Mouse (Mus musculus) gastrocnemius, adult 18-20 months (tissue): ENCODE data around the gene Olfr59. TPM values are rescaled to one million over a fixed set of nuclear protein-coding genes. Genes with fewer than 3 reads are reported as not detected.

Source experiments
- DNase-seq: peaks from one replicate; pipeline ENCODE4 v3.0.0; 2021; ENCODE audit warnings: low spot score
- long read RNA-seq, 2 experiments: library from polyadenylated mRNA; stranded (forward); transcript quantifications; one replicate each; pipeline ENCODE4 v2.0.0; 2021
- total RNA-seq, 2 experiments: library from RNA; stranded (reverse); gene quantifications; 2 replicates each; pipeline ENCODE4 v1.2.3; 2021

The Olfr59 gene
- not detected for total RNA-seq
- long read RNA-seq, experiment 1 = 0 reads
- long read RNA-seq, experiment 2 = 0 reads

DNA sequence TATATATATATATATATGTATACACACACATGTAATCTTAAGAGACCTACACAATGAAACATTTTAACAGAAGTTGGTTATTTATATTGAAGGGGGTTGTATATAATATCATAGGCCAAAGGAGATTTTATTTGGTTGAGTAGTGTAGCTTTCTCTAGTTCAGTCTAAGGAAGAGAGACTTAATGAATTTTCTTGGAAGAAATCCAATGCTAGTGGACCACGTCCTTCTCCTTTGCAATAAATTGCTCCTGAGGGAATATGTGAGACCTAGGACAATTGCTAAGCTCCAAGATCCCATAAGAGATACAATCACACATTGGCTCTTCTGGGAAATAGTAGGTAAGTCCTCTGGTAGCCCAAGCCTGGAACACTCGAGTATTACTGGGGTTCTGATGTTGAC lies at the start of gene Olfr59:
Gene Olfr59, plus strand, starts transcription at position 301 of the 400 bp plus-strand sequence.
- DNase-seq = no peak

DNA sequence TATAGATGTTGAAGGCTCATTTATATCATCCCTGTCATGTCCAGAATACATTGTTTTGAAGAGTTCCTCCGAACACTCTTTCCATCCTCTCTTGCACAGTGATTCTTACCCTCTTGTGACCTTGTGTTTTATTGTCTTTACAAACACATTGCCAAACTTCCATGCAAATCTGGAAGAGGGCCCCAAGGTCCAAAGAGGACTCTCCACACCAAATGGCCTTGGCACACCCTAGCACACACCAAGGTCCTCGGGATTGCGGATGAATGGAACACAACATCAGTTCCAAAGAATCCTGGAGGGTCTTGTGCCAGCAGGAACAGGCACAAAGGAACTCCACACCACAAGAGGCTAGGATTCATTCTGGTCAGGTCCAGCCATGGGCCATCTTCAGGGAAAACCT lies 42.3 kb upstream of the Olfr59 start:
- no peak for DNase-seq

DNA sequence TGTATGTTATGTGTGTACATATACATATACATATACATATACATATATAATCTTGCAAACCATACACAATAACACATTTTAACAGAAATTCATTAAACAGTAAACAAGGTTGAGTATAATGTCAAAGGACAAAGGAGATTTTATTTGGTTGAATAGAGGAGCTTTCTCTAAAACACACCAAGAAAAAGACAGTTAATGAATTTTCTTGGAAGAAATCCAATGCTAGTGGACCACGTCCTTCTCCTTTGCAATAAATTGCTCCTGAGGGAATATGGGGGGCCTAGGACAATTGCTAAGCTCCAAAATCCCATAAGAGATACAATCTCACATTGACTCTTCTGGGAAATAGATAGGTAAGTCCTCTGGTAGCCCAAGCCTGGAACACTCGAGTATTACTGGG lies 24.0 kb upstream of the Olfr59 start, which contains the start of gene Olfr406:
Gene Olfr406, plus strand, starts transcription at position 301 of the 400 bp plus-strand sequence.
- no peak for DNase-seq

DNA sequence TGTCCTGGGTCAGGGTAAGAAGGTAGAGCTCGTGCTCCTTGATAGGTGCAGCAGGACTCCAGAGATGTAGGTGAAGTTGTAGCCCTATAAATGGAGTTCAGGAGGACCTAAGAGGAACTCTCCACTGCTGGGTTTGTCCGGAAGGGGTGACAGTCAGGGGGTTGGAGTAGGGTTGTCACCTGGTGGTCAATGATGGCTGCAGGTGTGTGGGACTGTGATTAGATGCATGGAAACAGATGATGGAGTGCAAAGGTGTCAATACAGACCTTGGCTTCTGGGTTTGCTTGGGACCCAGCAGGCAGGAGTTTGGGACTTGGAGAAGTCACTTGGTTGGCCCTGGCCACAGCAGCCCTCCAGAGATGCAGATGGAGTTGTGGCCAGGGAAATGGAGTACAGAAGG lies 3.7 kb downstream of the Olfr59 start:
- DNase-seq = no peak

DNA sequence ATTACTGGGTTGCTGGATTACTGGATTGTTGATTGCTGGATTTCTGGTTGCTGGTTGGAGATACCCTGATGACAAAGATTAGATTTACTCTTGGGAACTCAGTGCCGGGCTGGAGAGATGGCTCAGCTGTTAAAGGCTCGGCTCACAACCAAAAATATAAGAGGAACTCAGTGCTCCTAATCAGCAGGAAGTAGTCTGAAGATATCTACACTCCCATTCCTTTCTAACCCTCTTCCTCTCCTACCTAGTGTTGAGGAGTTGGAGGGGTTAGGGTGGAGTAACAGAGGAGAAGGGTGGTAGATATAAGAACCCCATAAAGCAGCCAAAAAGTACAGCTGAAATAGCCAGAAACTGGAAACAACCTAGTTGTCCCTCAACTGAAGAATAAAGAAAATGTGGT lies 42.5 kb downstream of the Olfr59 start:
- no peak for DNase-seq

DNA sequence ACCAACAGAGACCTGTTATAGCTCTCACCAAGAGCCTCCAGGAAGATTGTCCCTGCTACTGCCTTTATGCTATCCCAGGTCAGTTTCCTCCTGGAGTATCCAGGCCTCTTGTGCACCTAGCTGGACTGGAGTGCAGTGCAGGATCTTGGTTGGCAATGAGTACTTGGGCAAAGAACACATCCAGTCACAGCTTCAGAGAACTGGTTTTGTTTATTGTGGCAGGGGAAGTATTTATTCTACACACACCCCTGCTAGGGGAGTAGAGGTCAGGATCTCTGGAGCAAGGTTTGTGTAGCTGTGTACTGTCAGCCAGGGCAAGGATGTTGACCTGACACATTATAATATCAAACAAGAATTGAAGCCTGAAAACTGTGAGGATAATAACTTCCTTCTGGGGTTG lies 45.2 kb downstream of the Olfr59 start:
- DNase-seq = no peak

DNA sequence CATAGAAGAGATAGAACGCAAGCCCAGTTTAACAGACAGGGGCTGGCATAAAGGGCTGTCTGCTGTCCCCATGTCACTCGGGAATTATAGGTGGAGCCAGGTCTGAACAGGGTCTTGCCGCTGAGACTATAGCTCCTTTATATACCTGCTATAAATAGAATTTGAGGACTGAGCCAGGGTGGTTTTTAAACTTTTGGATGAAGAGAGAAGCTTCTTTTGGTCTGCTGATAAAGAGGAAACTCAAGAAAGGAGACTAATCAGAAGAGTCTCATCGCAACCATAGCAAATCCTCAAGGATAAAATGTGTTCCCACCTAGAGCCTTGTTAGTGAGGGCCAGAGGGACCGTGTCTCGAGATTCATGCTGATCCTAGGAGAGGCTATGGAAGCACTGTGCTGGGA lies 54.4 kb downstream of the Olfr59 start, which contains the start of gene Olfr410:
Gene Olfr410, minus strand, starts transcription at position 101 of the 400 bp plus-strand sequence.
- no peak for DNase-seq

Other genes starting within 250 kb of the Olfr59 start
- gene Olfr139, start 227.2 kb upstream of the Olfr59 start, total RNA-seq = not detected
- not detected for gene Olfr399, start 227.1 kb upstream of the Olfr59 start, total RNA-seq
- not detected for gene Zfp616, start 213.8 kb upstream of the Olfr59 start, total RNA-seq
- gene Olfr401, start 170.0 kb upstream of the Olfr59 start, total RNA-seq = not detected
- not detected for gene Olfr402, start 130.2 kb upstream of the Olfr59 start, total RNA-seq
- not detected for gene Olfr403, start 97.5 kb upstream of the Olfr59 start, total RNA-seq
- gene Olfr43, start 72.4 kb upstream of the Olfr59 start, total RNA-seq = not detected
- gene Olfr406, start 23.9 kb upstream of the Olfr59 start, total RNA-seq = not detected
- not detected for gene Olfr410, start 54.3 kb downstream of the Olfr59 start, total RNA-seq
- not detected for gene Olfr411, start 68.9 kb downstream of the Olfr59 start, total RNA-seq
- not detected for gene Olfr412, start 78.3 kb downstream of the Olfr59 start, total RNA-seq